Mouse (Mus musculus): ENCODE measurements around the gene Rnf19b.
A peak's percentile ranks its signal among the peaks of the same experiment; 100 is the strongest.

Gene Rnf19b

DNA sequence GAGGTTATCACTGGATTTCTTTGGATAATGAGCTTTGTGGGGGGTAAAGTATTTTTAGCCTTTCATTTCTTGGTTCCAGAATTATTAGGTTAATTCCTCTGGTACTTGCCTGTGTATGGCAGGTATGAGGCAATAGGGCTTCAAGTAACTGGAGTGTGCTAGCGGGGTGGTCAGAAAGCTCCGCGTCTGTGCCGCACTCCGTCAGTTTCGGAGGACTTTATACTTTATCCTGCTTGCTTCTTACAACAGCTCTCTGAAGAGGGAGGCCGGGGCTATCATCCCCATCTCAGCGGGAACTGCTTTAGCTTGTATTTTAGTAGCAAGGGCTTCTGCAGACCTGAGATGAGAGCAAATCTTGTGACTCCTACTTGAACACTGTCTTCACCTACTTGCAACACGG is 21.1 kb downstream of the Rnf19b start:
- no peak for DNase-seq

DNA sequence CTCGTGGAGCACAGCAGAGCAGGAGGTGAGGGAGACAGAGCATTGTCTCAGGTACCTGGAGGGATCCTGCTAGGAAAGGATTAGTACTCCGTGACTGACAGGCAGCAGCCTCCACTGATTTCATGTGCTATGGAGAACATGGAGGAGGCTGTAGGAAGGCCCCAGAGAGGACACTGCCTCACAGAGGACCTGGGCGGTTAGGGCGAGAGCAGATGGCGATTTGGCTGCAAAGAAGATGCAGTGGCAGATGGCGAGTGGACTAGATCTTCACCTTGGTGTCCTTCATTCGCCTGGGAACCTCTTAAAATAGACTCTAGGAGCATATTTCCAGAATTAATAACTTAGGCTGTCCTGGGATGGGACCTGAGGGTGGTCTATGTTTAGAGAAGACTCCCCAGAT is 23.0 kb downstream of the Rnf19b start:
- no peak for DNase-seq

DNA sequence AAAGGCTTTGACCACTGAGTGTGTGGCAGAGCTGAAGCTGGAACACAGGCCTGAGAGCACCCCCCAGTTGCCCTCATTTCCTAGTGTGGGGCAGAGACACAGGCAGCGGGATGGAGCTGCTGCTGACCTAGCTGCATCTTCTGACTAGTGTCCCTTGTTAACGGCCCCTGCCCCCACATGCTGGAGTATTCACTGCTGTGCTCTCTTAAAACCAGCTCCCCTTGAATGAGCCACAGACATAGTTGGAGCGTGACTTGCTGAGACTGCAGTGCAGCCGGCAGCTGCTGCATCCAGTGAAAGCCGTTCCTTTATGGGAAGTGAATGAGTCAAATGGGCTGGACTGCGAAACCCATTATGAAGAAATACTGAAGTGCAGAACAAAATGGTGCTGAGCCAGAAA is 23.4 kb downstream of the Rnf19b start:
- DNase-seq: no peak

DNA sequence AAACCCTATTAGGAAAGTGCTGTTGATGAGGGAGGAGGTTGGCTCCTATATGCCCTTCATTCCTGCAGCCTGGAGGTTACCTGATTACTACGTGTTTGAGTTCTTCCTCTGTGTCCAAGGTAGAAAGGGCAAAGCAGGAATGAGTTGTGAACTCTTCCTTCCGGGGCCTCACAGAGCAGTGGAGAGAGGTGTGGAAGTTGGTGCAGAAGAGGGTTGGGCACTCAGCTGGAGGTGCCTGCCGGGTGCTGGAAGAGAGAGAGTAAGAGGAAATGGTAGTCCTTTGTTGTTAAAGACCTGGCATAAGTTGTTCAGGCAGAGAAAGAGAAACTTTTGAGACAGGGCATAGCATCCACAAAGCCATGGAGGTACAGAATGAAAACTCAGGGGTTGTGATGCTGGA is 23.9 kb downstream of the Rnf19b start:
- DNase-seq: no peak

DNA sequence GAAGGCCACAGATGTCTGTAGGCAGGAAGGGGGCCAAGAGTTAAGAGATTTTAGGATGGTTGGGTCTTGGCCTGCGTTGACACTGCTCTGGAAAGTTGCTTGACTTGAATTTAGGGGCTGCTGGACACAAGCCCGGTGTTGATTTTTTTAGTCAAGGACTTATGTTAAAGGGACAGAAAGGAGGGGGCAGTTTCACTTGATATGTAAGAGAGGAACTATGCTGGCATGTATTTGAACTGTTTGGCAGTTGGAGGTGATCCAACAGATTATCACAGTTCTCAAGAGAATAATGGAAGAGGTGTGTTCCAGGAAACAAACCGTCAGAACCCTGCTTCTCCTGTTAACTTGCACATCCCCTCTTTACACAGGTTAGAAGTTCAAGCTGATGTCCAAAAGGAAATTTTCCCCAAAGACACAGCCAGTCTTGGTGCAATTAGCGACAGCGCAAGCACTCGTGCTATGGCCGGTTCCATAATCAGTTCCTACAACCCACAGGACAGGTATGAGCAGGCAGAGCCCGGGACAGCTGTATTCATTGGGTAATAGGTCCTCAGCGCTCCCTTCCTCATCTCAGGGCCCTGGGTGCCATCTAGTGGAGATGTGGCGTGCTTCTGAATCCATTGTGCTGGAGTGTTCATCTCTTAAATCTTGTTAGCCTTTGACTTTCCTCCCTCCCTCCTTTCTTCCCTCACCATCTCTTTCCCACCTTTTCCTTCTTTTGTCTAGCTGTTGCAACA is 24.5 kb downstream of the Rnf19b start:
- peak; percentile 75 for DNase-seq

DNA sequence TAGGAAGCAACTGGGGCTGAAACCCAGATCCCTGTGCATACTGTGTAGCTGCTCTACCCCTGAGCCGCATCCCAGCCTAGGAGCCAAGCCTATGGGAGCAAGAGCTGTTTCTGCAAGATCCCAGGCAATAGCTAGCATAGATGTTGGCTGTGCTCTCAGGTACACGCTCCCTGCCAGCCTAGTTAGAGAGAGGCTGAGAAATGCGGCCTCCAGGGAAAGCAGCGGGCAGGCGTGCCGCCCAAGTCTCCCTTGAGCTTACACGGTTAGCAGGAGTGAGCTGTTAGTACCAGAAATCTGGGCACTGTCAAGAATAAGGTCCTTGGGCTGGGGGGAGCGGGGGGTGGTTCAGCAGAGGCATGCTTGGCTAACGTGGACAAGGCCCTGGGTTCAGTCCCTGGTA is 26.8 kb downstream of the Rnf19b start:
- no peak for DNase-seq

DNA sequence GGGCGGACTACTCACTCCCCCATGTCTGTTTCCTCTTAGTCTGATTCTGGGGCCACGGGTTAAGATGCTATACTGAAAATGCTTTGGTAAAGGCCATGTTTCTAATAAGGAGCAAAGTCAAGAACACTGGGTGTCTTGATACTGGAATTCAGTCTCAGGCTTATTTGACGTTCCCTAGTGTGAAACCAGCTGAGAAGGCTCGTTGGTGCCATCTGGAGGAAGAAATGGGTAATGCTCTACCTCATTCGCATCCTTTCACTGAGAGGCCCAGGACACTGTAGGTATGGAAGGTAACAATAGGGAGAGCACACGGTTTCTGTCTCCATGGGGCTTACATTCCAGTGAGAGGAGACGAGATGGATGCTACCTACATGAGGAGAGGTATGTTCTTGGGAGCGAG is 28.0 kb downstream of the Rnf19b start:
- DNase-seq: peak; percentile 78

DNA sequence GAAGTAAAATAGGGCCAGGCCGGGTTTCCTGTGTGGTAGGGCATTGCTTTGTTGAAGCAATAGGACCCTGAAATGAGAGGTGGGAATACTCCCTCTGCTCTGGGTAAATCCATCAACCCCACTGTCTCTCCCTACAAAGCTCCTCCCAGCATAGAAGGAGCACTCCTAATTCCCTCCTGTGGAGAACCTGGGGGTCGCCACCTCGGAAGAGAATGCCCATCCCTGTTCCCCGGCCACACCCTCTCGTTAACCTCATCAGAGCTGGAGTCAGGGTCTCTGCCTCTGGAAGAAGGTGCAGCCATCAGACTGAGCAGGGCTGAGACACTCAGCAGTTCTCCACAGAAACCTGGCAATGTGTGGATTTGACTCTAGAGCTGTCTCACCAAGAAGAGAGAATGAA is 29.8 kb downstream of the Rnf19b start:
- no peak for DNase-seq

DNA sequence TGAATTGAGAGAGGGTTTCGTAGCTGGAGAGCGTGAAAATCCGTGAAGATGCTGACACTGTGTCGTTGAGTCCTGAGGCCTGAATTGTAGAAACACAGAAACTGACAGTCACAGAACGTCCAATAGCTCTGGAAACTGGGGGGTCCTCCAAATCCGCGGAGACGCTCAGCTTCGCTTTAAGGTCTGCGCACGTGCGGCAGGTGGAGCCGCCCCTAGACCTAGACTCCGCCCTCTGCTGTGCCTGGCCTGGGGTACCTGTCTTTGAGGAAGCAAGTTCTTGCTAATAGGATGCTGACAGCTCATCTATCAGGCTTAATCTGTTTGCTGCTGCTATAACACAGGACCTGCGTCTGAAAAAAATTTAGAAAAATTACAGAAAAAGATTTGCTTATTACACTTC is 37.2 kb downstream of the Rnf19b start:
- DNase-seq: peak; percentile 35

DNA sequence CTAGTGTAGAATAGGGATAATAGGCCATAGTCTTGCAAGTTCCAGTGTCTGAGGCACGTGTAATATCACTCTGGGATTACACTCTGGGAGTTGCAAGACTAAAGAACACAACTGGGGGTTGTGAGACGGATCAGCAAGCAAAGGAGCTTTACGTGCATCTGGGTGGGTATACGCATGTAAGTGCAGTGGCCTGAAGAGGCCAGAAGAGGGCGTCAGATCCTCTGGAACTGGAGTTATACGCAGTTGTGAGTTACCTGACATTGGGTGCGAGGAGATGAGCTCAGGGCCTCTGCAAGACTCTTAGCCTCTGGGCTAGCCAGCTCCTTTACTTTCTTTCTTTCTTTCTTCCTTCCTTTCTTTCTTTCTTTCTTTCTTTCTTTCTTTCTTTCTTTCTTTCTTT is 38.9 kb downstream of the Rnf19b start:
- DNase-seq: no peak

DNA sequence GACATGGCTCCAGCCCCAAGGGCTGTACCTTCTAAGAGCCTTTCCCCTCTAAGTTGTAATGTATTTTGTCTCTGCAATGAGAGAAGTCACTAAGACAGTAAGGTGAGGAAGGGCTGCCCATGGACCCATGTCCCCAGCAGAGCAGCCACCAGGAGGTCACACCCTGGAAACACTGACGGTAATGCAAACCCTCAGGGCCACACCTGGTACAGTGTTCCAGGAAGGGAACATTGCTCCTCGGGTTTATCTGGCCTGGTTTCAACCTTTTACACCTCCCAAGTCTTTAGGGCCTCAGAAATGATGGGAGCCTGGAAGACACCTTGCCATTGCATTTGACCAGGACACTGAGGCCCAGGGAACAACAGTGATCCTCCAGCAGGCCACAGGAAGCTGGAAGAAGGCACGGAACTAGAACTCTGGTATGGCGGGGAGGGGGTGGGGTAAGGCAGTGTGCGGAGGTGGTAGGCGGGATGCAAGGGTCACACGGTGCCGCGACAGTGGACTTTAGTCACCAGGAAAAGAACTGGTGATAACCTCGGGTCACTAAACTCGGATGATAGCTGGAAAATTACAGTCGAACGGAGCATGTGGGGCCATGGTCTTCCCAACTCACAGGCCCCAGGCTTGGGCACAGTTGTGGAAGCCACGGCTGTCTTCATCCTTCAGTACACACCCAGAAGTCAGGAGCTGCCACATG is 44.2 kb downstream of the Rnf19b start:
- no peak for DNase-seq

DNA sequence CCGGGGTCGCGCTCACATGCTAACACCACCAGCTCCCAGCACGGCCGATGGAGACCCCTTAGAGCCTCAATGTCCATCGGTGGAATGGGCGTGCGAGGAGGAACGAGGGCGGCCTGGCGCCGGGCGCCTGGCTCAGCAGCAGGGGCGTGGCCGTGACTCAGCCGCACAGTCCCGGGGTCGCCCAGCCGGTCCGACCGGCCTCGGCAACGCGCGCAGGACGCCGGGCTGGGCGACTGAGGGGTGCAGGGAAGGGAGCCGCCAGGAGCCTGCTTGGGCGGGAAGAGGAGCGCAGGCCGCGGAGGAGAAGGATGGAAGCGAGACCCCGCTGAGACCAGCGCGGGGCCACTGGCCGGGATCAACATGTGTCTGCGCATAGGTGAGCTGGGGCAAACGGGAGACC is 47.3 kb downstream of the Rnf19b start, which contains the start of gene Tmem54:
TSS of gene Tmem54 (plus strand) at position 193 of the 400 bp plus-strand sequence.
- DNase-seq: peak; percentile 24

DNA sequence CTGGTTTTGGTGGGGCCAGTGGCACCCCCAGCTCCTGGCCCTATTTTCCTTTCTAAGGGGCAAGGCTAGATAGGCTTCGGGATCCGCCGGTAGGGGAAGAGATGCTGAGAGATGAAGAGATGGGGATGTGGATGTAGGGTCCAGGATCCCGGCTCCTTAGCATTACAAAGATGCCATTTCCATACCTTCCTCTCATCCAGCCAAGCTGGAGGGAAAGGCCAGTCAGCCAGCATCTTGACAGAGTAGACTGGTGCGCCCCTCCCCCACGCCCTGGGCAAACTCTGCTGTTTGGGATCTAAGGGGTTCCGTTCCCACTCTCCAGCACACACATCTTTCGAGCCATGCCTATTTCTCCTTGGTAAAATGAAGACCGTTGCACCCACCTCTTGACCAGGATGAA is 48.0 kb downstream of the Rnf19b start:
- DNase-seq: no peak

DNA sequence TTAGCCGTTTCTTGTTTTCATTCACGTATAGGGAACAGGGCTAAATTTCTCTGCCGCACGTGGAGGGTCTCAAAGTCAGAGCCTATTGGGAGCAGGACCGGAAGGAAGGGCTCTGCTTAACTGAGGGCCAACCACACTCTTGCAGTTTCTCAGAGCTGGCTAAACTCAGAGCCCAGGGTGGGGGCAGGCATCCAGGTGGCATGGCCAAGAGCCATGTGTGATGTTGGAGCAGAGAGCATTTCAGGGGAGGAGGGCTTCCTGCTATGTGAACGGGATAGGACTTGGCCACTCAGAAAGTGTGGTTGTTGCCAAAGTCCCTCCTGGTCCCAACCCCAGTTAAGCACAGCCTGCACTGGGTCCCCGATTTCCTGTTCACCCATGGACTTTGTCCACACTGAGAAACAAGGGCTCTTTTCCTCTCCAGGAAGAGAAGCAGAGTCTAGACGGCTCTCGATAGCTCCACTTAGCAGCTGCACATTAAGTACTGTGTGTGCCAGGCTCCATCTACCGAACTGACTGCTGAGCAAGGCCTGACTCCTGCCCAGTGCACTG is 49.4 kb downstream of the Rnf19b start:
- DNase-seq: no peak

DNA sequence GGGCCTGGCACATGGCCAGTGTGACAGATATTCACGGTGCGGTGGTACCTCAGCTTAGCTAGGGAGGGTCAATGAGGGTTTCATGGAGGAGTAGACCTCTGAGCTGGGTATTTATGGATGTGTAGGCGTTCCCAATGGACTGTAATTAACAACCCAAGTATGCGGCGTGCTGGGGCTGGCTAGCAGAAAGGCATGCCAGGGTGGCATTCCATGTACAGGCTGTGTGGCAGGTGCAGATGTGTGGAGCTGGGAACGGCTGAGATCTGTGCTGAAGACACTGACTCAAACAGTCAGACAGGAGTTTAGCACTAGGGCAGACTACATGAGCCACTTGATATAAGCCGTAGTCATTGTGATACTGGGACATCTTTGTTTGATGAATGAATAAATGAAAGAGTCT is 50.6 kb downstream of the Rnf19b start:
- DNase-seq: no peak

DNA sequence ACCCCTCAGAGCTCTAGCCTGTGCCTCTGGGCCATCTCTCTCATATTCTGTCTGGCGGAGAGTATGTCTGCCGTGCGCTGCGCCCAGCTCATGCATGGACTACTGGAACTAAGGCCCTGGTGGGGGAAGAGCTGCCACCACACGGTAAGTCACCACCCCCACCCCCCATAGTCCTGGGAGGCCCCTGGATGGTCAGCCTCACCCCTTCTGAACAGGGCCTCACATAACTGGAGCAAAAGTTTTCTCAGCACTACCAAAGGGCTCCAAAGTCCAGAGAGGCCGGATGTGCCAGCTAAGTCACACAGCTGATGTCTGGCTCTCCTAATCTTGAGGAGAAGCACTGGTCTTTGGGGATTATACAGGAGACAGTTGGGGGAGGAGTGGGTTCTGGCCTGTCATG is 52.7 kb downstream of the Rnf19b start:
- DNase-seq: no peak

DNA sequence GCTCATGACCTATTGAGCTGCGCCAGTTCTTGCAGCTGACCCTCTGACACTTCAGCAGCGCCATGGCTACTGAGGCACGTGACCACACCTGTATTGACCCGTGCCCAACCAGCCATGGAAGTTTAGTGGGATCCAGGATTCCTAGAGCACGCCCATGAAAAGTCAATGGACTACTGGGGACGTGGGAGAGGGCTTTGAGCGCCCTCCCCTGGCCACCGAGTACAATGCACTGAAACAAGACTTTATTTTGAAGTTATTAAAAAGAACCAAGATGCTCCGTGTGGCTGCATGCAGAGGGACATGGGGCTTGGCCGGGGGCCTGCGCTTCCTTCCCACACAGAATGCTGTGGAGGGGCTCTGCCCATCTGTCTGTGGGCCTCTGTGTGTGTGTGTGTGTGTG is 53.3 kb downstream of the Rnf19b start:
- no peak for DNase-seq

DNA sequence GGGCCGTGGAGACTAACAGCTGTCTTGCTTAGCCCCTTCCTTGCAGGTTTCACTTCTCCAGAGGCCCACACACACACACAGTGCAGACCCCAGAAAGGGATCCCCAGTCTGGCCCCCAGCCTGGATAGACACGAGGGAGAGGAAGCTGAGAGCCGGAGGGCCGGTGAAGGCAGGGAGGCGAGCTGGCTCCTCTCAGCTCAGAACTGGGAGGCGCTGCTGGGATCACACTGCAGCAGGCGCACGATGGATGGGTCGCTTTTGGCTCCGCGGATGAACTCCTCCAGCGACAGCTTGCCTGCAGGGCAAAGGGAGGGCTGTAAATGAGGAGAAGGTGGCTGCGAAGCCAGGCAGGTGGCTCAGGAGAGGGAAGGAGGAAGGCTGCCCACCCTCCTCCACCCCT is 54.2 kb downstream of the Rnf19b start:
- DNase-seq: no peak

DNA sequence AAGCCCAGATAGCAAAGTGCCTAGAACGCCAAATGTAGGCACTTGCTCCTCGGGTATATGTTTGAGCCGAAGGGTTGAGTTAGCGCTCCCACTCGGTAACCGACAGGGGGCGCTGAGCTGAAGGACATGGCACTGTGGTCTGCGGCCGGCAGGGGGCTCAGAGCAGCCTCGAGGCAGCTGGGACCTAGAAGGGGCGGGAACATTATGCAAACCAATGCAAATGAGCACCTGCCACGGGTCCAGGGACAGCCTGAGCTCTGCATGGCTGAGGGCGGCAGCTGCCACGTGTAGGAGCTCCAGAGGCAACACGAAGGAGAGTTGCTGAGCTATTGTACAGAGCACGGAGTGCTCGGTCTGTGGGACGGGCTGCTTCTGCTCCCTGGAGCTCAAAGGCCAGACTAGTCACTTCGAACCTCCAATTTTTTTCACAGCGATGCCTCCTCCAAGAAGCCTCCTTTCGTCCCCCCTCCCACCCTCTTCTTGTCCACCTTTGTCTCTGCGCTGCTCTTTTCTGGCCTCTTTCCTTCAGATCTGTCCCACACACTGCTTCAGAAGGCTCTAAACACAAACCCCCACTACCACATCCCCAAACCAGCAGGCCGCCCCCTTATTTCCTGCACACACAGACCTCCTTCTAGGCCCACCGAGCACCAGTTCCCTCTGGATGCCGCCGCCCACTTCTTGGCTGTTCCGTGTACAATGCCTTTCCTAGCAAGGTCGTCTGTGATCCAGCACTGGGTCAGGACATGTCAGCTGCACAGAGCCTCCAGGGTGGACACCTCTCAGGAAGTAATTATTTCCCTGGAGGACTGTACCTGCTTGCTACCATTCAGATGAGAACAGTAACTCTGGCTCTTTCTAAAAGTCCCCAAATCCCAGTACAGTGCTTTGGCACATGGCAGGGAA is 55.3 kb downstream of the Rnf19b start:
- peak; percentile 81 for DNase-seq

DNA sequence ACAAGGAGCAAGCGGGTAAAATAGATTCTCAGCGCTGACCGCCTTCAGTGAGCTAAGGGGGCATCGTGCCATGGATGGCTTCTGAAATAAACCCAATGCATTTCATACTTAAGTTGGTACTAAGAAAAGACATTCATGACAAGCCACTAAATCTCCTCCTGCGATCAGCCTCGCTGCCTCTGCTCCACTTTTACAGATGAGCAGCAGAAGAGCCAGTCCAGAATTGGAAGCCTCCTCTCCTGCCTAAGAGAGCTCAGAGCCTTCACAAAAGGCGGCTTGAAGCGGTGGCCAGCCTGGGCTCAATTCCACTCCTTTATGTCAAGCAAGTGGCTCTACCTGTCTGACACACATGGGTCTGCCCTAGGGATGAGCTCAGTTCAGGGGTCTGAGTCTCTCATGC is 58.6 kb downstream of the Rnf19b start:
- DNase-seq: no peak

DNA sequence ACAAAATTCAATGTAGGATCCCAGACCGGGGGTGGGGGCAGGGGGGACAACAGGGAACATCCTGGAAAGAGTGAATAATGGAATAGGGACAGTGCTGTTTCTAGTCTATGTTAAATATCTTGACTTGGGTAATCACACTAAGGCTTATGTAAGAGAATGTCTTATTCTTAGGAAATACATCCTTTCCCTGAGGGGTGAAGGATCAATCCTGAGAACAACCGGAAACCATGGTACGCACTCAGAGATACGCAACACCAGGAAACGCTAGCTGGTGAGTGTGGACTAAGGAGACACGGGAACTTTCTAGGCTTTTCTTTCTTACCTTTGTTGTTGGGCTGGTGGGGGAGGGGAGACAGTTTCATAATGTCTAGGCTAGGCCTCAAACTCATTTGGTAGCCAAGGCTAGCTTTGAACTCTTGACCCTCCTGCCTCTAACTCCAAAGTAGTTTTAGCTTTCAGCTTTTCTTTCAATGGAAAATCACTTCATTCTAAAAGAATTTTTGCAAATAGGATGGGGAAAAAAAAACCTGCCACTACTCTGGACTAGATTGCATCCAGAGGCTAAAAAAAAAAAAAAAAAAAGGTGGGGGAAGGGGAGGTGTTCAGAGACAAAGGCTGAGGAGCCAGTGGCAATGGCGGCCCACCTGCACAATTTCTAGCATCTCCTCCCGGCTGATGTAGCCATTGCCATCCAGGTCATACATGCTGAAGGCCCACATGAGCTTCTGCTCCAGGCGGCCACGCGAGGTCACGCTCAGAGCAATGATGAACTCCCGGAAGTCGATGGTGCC is 59.8 kb downstream of the Rnf19b start:
- DNase-seq: no peak

DNA sequence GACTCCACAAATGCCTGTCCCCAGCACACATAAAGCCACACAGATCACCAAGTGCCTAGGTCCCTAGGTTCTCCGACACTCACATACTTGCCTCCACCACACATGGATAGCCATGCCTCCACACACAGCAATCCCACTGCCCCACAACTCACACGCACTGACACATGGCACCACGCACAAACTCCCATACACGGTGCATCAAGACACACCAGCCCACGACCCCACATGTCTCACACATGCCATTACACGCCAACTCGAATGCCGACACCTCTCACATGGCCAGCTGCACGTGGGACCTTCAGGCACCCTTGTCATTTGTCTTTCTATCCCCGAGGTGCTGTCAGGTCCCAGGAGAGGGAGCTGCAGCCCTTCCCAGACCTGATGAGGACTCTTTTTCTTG is 61.6 kb downstream of the Rnf19b start:
- DNase-seq: no peak

Measured in thymus, postnatal 4 days (tissue).